Mouse (Mus musculus) intestine, embryonic 14.5 days (tissue): Measurements from ENCODE around the gene Actg1. TPM values are rescaled to one million over a fixed set of nuclear protein-coding genes. Genes with fewer than 3 reads are reported as not detected.

ENCODE experiments used
- ATAC-seq: fragments of 200-750 bp; cut with Nextera tagmentation; replicated peaks from 2 replicates; pipeline ENCODE4 v1.8.0; 2017; ENCODE audit warnings: low read depth, moderate number of reproducible peaks, moderate TSS enrichment, moderate library complexity; ENCODE audit not compliant: low FRiP score, low TSS enrichment
- DNase-seq: peaks from one replicate; pipeline ENCODE4 v3.0.0-alpha.2; 2018; ENCODE audit warnings: low spot score
- H3K27ac ChIP-seq: fragments of 300-500 bp; sonication (generic); 2 replicates; pipeline ENCODE4 v1.5.1; 2014; ENCODE audit warnings: low read depth, mild to moderate bottlenecking, control low read depth
- H3K27me3 ChIP-seq: fragments of 300-500 bp; sonication (generic); replicated peaks from 2 replicates; pipeline ENCODE4 v1.6.1; 2014; ENCODE audit warnings: low read length, control low read depth; ENCODE audit not compliant: control insufficient read depth, insufficient read depth
- H3K36me3 ChIP-seq: fragments of 300-500 bp; sonication (generic); 2 replicates; pipeline ENCODE4 v1.6.1; 2014; ENCODE audit warnings: low read length, control low read depth; ENCODE audit not compliant: control insufficient read depth, insufficient read depth
- H3K4me1 ChIP-seq: fragments of 300-500 bp; sonication (generic); replicated peaks from 2 replicates; pipeline ENCODE4 v1.6.1; 2014; ENCODE audit warnings: low read length, control low read depth, mixed read lengths; ENCODE audit not compliant: control insufficient read depth, insufficient read depth
- H3K4me2 ChIP-seq: fragments of 300-500 bp; sonication (generic); 2 replicates; pipeline ENCODE4 v1.6.1; 2014; ENCODE audit warnings: low read length
- H3K4me3 ChIP-seq: fragments of 300-500 bp; sonication (generic); 2 replicates; pipeline ENCODE4 v1.5.1; 2014; ENCODE audit warnings: low read depth, low read length, control low read depth, mixed read lengths
- H3K9ac ChIP-seq: fragments of 300-500 bp; sonication (generic); 2 replicates; pipeline ENCODE4 v1.6.1; 2014; ENCODE audit warnings: mild to moderate bottlenecking, low read length
- H3K9me3 ChIP-seq: fragments of 300-500 bp; sonication (generic); 2 replicates; pipeline ENCODE4 v1.6.1; 2016; ENCODE audit warnings: low read length, control low read depth; ENCODE audit not compliant: control insufficient read depth
- WGBS: fragments of 180-500 bp; shearing (Covaris S2); extraction: QIAGEN DNeasy Blood & Tissue Kit; methylation state at CpG from one replicate; pipeline ENCODE4 v1.1.7; 2014; 5-methylcytosine and 5-hydroxymethylcytosine counted together
- polyA plus RNA-seq: library from polyadenylated mRNA; unstranded; fragments of >200 nt; fragmentation: Nextera tagmentation; extraction: Ambion mirVana; gene quantifications from 2 replicates; pipeline ENCODE4 v1.2.1, GENCODE M21; 2014

The Actg1 gene
- polyA plus RNA-seq, 1 experiment from 2014 or later = 2,797 TPM

DNA sequence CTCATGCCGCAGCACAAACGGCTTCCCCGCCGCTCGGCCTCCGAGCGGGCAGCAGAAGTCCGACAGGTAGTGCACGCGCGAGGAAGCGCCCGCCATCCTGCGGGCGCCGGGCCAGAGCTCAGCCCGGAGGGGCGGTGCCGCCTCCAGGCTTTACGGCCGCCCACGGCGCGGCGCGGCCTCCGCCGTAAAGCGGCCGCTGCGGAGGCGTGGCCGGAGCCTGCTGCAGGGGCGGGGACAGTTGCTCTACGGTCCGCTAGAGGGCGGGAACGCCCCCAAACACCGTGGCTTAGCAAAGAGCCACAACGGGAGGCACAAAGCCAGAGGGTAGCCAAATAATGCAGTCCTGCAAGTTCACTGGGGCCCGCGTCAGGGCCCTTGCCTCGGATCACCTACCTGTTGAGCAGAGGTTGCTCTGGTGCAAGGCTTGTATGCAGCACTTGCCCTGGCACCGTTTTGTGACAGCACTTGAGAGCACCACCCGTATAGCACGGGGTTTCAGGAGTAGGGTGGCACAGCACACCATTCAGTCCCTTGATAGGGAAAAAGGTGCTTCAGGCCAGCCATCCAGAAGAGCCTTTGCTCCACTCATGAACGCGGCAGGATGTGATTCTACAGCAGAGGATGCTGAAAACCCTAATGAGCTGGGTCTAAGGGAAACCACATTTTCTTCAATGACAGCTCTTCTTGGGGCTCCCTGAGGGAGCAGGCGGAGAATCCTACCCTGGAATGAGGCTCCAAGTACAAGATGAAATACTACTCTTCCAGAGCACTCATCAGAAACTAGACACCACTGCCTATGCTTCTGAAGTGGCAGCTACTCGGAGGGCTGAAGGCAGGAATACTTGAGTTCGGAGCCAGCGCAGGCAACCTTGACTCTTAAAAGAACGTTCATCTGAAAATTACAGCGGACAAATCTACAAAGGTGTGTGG is 30.5 kb upstream of the Actg1 start, which contains the start of gene Faap100:
Gene Faap100, minus strand, starts transcription at position 154 of the 930 bp plus-strand sequence.
- H3K27ac ChIP-seq = 0 out of 2 replicates have a peak within 1 kb of the TSS, but pooled peaks have one; percentile 51
- peaks cover 78% of the 10 kb centered on the region for H3K36me3 ChIP-seq
- peak within 1 kb of the TSS; percentile 95 for H3K4me2 ChIP-seq
- WGBS = 7% methylated on average over 54 of the region's 54 CpGs
- ATAC-seq = peak; percentile 87
- no peaks in the 10 kb centered on the region for H3K9me3 ChIP-seq
- peak within 1 kb of the TSS; percentile 91 for H3K4me3 ChIP-seq
- H3K27me3 ChIP-seq = no peaks in the 10 kb centered on the region
- H3K4me1 ChIP-seq = peaks cover 16% of the 10 kb centered on the region
- DNase-seq = peak; percentile 90
- peak within 1 kb of the TSS; percentile 72 for H3K9ac ChIP-seq

DNA sequence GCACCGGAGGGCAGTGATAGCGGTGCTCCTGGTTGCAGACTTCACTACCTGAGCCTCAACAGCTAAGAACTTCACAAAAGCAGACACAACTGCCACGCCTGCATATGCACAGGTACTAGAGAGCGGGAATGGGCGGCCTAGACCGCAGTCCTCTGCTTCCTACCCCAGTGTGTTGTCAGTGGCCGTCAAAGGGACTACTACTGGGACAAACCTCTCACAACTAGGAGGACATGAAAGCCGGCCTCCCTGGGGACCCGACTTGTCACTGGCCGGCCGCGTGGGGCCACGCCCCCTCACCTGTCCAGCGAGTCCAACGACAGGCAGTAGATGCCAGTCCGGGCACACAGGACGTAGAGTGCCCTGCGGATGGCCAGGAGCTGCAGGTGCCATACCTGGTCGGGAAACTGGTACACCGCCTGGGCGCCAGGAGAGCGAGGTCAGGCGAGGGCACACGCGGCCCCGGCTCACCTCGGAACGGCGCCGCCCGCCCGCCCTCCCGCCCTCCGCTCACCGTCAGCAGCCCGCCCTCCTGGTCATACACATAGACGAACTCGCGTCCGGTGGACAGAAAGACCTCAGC is 29.8 kb upstream of the Actg1 start:
- Histone ChIP-seq H3K27ac (no peak overlapping the region), H3K36me3 (peaks cover 78% of the 10 kb centered on the region), H3K9me3 (no peaks in the 10 kb centered on the region), H3K4me2 (peak overlapping the region; percentile 95), H3K4me1 (peaks cover 16% of the 10 kb centered on the region), H3K4me3 (peak overlapping the region; percentile 91), H3K9ac (peak overlapping the region; percentile 72), H3K27me3 (no peaks in the 10 kb centered on the region)
- WGBS = 2% methylated on average over 40 of the region's 40 CpGs
- ATAC-seq = peak; percentile 24
- peak; percentile 72 for DNase-seq

DNA sequence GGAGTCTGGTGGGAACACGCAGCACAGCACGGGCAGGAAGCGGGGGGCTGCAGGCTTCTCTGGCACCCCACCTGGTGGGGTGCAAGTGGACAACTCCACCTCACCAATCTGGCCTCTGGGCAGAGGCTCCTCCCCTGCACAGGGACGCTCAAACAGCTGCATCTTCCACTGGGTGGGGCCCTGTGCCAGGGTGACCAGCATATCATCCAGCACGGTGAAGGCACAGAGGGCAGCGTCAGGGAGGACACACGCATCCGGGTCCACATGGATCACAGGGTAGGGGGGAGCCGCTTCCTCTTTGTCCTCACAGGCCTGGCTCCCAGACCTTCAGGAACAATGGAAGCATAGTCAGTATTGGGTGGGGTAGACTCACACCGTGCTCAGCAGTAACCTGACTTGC is 29.0 kb upstream of the Actg1 start:
- Histone ChIP-seq H3K4me3 (peak overlapping the region; percentile 91; the same call in 1 of the 2 replicates), H3K9me3 (no peaks in the 10 kb centered on the region), H3K9ac (peak overlapping the region; percentile 72; the same call in 1 of the 2 replicates), H3K36me3 (peaks cover 78% of the 10 kb centered on the region), H3K27me3 (no peaks in the 10 kb centered on the region), H3K27ac (no peak overlapping the region), H3K4me2 (peak overlapping the region; percentile 95), H3K4me1 (peaks cover 16% of the 10 kb centered on the region)
- 75% methylated on average over 10 of the region's 10 CpGs for WGBS
- no peak for DNase-seq
- no peak for ATAC-seq

DNA sequence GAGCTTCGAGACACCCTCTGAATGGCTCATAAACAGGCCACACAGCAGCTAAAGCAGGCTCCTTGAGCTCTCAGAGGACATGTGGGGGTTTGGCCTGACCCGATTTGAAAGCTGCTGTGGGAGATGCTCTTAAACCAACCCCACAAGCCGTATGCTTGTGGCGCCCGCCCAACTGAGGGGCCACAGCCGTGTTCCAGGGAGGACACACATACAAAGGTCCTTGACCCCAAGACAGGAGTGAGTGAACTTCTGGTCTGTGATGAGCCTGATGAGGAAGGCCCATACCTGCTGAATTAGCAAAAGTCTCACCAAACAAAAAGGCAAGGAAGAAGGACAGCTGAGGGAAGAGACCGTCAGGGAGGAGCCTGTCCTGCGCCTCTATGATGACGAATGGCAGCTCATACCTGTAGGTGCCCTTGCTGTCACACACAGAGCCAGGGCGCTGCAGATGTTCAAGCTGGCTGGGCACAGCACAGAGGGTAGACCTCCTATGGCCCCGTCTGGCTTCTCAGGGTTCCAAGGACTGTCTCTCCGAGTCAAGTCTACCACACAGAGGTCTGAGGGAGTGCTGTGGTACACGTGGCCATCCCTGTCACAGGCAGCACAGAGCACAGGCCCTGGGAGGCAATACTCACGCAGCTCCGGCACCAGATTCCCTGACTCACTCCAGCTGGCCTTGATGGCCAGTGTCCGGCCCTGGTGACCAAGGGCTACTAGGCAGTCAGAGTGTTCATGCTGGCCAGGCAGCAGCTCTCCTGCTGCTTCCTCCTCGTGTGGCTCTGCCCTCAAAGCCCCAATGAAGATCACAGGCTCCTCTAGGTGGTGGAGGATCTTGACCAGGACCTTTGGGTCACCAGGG is 28.2 kb upstream of the Actg1 start:
- Histone ChIP-seq H3K36me3 (peaks cover 78% of the 10 kb centered on the region), H3K4me1 (peaks cover 16% of the 10 kb centered on the region), H3K4me3 (no peak overlapping the region), H3K9me3 (no peaks in the 10 kb centered on the region), H3K4me2 (no peak overlapping the region), H3K27ac (no peak overlapping the region), H3K27me3 (no peaks in the 10 kb centered on the region), H3K9ac (no peak overlapping the region)
- WGBS = 87% methylated on average over 17 of the region's 17 CpGs
- no peak for ATAC-seq
- DNase-seq = no peak

DNA sequence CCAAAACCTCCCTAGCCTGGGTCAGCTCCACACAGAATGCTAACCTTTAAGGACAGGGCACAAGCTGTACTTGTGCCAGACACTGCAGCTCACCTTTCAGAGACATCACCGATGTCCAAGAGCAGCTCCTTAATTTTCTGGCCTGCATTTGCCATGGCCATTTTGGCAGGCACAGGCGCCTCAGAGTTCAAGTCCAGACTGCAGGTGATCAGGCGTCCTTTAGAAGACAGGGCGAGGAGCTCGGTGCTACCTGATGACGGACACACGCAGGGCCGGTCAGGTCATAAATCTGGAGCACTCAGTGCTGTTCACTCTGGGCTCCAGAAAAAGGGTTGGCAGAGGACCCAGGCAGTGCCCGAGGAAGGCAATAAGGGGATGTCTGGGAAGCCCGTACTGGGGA is 27.0 kb upstream of the Actg1 start:
- H3K4me3 ChIP-seq = no peak overlapping the region
- WGBS = 92% methylated on average over 10 of the region's 10 CpGs
- ATAC-seq = no peak
- no peak overlapping the region for H3K9ac ChIP-seq
- H3K4me2 ChIP-seq = no peak overlapping the region
- H3K36me3 ChIP-seq = peaks cover 77% of the 10 kb centered on the region
- no peaks in the 10 kb centered on the region for H3K27me3 ChIP-seq
- H3K9me3 ChIP-seq = no peaks in the 10 kb centered on the region
- H3K27ac ChIP-seq = no peak overlapping the region
- no peak for DNase-seq
- peaks cover 16% of the 10 kb centered on the region for H3K4me1 ChIP-seq

DNA sequence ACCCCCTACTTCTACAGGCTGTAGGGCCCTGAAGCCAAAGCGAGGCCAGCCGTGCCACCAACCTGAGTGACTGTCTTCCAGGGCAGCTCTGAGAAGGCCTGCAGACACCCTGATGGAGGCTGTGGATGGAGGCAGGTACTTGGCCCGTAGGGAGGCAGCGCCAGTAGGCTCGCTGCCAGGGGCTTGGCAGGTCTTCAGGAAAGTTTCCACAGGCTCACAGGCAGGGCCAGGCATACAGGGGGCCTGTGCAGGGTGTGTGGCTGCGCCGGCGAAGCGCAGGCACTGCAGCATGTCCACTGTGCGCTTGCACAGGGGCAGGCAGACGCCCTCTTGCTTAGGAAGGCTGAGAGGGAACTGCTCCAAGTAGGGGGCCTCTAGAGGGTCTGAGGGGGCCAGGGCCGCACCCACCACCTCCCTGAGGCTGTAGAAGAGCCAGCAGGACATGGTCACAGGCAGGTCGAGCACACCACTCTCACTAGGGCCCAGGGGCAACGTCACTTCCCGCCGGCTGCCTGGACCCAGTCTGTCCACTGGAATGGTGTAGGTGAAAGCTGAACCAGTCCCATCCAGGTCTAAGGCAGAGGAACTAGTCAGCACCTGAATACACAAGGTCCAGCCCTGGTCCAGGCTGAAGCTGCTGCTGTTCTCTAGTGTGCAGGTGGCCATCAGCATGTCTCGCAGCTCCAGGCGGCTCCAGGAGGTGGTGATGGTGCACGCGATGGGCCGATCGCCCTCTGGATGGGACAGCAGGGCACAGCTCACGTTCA is 25.7 kb upstream of the Actg1 start:
- WGBS = 86% methylated on average over 23 of the region's 23 CpGs
- Histone ChIP-seq H3K4me3 (no peak overlapping the region), H3K4me2 (no peak overlapping the region), H3K36me3 (peaks cover 83% of the 10 kb centered on the region), H3K9ac (no peak overlapping the region), H3K27me3 (no peaks in the 10 kb centered on the region), H3K4me1 (peaks cover 13% of the 10 kb centered on the region), H3K9me3 (no peaks in the 10 kb centered on the region), H3K27ac (no peak overlapping the region)
- no peak for ATAC-seq
- DNase-seq = no peak

DNA sequence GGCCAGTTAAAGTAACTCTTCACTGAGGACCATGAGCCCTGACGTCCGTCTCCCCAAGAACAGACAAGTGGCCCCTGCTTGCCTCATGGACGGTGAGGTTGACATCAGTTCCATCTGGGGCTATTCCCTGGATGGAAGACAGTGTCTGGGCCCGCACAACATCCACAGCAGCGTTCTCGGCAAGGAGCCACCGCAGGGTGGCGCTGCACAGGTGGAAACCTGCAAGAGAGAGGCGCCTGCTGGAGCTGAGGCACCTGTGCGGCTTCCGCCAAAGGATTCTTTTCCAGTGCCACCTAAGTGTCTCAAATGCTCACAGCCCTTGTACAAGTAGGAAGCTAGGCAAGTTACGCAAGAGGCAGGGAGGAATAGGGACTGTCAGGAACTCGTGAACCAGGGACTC is 24.7 kb upstream of the Actg1 start:
- Histone ChIP-seq H3K4me2 (no peak overlapping the region), H3K4me3 (no peak overlapping the region), H3K27ac (no peak overlapping the region), H3K36me3 (peaks cover 91% of the 10 kb centered on the region), H3K9me3 (no peaks in the 10 kb centered on the region), H3K4me1 (peaks cover 11% of the 10 kb centered on the region), H3K27me3 (no peaks in the 10 kb centered on the region), H3K9ac (no peak overlapping the region)
- DNase-seq = no peak
- no peak for ATAC-seq
- 62% methylated on average over 13 of the region's 13 CpGs for WGBS

DNA sequence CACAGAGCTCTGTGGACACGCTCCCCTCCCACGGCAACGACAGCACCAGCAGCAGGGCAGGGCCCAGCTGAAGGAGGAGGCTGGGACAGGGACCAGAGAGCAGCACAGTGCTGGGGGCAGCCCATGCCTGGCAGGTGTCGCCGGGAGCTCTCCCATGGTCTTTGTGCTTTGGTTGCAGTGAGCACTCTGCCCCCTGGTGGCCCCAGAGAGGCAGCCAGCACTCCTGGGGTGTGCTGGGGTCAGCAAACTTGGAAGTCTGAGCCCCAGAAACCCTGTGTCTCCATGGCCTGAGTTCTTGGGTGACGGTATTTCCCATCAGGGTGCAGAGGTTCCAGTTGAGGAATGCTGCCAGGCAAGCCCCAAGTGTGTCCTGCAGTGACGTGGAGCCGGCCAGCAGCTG is 21.3 kb upstream of the Actg1 start:
- Histone ChIP-seq H3K4me1 (peaks cover 3% of the 10 kb centered on the region; the same call in 1 of the 2 replicates), H3K4me2 (no peak overlapping the region), H3K9me3 (no peaks in the 10 kb centered on the region), H3K27me3 (no peaks in the 10 kb centered on the region), H3K9ac (no peak overlapping the region), H3K36me3 (peaks cover 63% of the 10 kb centered on the region), H3K4me3 (no peak overlapping the region), H3K27ac (no peak overlapping the region)
- WGBS = 34% methylated on average over 8 of the region's 8 CpGs
- peak; percentile 51 for ATAC-seq
- DNase-seq = peak; percentile 82
